Mouse (Mus musculus) lung, postnatal 25 days (tissue): ENCODE results near the gene Pde3b.
"Not testable (repeated sequence)": the region's sequence is repeated elsewhere in the genome, so short reads cannot be mapped to it uniquely, and the experiment has no call there.

Experiments
- DNase-seq: peaks from one replicate; pipeline ENCODE4 v3.0.0; 2022; ENCODE audit warnings: low spot score

Gene Pde3b

GRCm38 (mm10) chr7:114479779-114480178 is 64.7 kb downstream of the Pde3b start:
- peak; percentile 65 for DNase-seq

GRCm38 (mm10) chr7:114480196-114480989 is 65.3 kb downstream of the Pde3b start:
- no peak for DNase-seq

DNA sequence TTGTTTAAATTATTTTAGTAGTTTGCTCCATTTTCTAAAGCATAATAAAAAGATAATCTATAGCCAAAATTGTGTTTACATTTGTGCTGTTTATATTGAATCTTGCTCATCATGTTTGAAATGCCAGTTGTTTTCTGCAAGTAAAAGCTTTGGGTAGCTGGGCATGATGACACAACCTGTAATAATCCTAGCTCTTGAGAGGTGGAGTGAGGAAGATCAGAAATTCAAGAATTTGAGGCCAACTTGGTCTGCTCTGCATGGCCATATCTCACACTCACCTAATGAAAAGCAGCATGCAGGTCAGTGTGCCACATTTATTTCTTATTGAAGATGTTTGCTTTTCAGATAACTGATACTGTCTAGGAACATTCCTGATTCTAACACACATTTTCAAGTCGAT is 65.9 kb downstream of the Pde3b start:
- DNase-seq: no peak

DNA sequence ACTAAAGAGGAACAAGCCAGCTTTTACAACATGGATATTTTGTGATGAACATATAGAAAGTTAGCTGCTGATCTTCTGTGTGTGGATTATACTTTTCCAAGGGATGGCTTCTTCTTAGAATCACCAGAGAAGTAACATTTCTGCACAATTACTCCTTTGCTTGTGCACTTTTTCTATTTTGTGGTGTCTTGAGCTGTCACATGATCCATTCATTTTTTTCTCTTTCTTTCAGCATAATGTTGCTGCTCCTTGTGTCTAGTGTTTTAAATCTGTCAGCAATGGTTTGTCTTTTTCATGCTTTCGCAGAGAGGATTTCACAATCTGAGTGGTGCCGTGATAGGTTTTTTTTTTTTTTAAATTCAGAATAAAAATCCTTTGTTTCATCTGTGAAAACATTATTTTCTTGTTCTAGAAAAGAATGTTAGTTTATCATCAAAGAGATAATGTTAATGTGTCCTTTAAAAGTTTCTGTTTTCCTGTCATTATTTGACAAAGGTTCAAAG is 66.4 kb downstream of the Pde3b start:
- DNase-seq: no peak

DNA sequence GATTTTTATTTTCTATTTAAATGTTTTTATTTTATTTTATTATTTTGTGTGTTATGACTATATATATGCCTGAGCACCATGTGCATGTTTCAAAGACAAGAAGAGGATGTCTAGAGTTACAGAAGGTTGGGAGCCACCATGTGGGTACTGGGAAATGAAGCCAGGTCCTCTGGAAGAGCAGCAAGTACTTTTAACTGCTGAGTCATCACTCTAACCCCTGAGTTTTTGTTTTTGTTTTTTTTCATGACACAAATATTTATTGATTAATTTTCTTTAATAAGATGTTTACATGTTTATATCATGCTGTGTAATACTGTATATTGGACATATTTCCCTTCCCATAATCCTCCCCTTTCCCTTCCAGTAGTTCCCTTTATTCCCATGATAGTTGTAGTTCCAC is 77.5 kb downstream of the Pde3b start:
- no peak for DNase-seq

DNA sequence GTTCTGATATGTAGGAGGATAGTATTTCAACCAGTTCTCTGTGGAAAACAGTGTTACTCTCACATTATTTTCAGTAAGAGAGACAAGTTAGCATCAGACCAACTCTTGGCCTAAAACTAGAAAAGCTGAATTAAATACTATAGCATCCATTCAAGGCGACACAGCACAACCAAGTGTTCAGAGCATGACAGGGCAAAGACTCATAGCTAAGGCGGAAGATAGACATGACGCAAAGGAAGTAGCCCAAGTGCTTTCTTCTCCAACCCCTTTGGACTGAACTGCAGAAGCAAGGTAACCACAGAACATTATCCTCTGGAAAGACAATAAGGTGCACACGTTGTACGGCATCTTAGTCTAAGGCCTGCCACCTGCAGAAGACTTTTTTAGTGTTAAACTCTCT is 79.0 kb downstream of the Pde3b start:
- DNase-seq: no peak

- DNase-seq: no peak
Measured at GRCm38 (mm10) chr7:114499293-114499692, 84.2 kb downstream of the Pde3b start.

GRCm38 (mm10) chr7:114508879-114509278 is 93.8 kb downstream of the Pde3b start:
- no peak for DNase-seq

GRCm38 (mm10) chr7:114520122-114520521 is 105.0 kb downstream of the Pde3b start:
- no peak for DNase-seq

DNA sequence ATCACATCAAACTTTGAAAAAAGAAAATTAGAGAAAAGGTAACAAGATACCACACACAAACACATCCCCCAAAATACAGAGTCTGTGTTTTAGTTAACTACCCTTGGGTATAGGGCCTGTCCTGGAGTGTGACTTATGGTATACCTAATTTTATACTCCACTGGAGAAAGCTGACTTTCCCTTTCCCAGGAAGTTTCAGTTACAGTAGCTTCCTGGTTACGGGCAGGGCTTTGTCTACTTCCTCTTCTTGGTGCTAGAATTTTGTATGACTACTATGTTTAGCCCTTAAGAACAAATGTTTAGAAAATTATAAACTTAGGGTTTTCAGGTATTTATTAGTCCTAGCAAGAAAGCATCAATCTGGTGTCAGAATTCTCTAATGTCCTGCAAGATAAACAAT is 111.2 kb downstream of the Pde3b start:
- peak; percentile 3 for DNase-seq

- peak; percentile 39 for DNase-seq
Measured at GRCm38 (mm10) chr7:114536179-114536578, 121.1 kb downstream of the Pde3b start.

DNA sequence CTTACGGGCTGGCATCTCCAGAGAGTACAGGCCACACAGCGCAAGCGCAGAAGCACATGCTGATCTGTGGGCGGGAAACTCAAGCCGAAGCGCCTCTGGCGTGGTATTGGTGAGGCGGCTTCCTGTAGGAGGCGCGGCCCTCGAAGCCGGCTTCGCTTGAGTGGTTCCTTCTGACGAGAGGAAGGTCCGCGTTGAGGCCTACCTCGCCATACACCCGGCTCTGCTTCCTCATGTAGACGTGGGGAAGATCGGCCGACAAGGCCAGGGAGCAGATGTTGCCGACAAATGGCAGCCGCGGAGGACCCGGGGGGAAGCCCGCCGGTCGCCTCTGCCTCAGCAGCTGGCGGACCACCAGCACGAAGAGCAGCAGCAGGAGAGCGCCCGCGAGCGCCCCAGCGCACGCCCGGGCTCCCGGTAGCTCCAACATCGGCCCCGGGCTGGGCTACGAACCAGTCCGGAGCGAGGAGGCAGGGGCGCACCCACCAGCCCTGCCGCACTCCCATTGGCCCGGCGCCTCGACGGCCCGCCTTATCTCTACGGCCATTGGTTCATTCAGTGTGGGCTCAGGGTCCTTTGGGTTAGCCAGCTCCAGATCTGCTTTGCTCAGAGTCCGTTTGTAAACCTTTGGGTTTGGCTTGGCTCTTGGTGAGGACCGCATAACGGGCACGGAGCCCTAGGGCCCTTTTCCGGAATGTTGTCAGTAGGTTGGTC is 147.6 kb downstream of the Pde3b start, which contains the start of gene Cyp2r1:
Gene Cyp2r1 (minus strand): TSS at position 442 of the 711 bp plus-strand sequence.
- DNase-seq: peak; percentile 91

DNA sequence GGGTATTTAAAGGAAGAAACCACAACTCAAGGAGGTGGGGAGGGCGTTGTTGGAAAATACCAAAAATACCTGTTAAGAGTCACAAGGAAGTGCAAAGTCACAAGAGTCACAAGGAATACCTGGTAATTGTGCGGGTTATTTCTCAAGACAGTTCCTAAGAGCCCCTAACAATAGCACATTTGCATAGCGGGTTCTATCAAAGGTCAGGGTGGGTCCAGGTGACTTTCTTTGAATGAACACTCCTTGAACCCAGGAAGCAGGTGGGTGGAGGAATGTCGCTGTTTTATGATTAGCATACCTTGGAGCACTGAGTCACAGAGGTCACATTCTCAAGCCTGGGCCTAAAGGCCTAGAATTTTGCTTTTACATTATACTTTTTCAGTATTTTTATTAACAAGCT is 158.8 kb downstream of the Pde3b start:
- DNase-seq: not testable (repeated sequence)

DNA sequence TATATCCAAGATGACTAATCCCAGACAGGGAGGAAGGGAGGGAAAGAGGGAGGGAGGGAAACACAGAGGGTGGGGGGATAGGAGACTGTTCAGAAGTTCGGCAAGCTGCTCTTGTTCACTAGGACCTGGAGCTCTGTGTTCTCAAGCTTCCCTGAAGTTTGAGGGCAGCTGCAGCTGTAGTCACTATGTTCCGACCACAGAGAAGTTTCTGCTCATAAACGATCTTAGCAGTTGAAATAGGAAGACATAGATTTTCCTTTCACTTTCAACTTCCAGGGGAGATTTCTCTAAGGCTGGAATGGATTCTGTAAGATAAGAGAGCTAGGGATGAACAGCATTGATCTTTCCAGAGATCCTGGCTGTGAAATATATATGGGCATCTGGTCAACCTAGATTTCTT is 161.8 kb downstream of the Pde3b start:
- DNase-seq: no peak

DNA sequence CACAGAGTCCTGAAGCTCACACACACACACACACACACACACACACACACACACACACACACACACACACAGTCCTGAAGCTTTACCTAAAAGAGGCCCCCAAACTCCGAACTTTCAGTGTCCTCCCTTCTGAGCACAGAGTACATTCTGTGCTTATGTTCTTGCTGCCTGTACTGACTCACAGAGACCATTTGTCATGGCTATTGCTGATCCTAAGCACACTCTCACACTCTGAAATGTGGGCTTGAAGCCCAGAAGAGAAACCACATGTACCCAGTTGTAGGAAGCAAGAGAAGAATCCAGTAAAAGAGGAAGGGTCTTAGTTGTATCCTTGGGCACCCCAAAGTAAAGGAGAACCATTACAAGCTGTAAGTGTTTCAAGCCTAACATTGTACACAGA is 162.6 kb downstream of the Pde3b start:
- no peak for DNase-seq

DNA sequence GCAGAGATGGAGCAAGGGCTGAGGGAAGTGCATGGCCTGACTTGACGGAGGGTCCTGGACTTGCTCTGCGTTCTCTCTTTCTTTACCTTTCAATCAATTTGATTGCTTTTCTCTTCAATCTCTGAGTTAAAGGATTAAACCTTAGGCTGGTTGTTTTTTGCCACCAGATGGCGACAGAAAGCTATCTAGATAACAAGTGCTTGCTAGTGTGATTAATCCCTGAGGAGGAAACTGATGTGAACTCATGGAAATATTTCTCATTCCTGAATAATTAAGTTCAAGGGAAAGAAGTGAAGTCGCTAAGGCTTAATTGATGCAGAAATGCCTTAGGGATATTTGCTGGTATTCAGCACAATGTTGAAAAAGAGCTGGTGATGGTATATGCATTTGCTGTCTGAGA is 165.3 kb downstream of the Pde3b start:
- DNase-seq: peak; percentile 35

DNA sequence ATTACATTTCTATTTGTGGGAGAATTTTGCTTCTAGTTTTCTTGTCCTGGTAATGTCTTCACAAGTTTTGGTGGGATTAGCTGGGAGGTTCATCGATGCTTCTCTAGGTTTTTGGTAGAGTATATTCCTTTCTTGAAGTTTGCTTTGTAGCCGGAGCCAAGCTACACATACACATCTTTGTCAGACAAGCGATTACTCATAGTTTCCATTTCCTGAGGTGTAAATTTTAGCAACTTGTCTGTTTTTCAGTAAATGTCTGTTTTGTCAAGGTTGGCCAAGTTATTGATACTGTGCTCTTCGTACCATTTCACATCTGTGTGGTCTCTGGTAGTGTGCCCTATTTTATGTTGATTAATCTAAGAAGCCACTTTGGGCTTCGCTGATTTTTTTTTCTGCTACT is 166.1 kb downstream of the Pde3b start:
- DNase-seq: no peak

GRCm38 (mm10) chr7:114582441-114582840 is 167.4 kb downstream of the Pde3b start:
- no peak for DNase-seq
